Mouse (Mus musculus): ENCODE data around the gene Cfap157.

- TF ChIP-seq CTCF (IDR thresholded peaks at IDR 0.05; ENCODE audit: insufficient read depth, low read length) (no peak), POLR2A (IDR thresholded peaks at IDR 0.05; ENCODE audit: borderline replicate concordance, extremely low read depth, low read depth, low read length) (no peak)
Observed at GRCm38 (mm10) chr2:32767241-32767640, 17.0 kb downstream of the Cfap157 start.
